Mouse (Mus musculus): Measurements from ENCODE around the gene Arvcf. TPM values are rescaled to one million over a fixed set of nuclear protein-coding genes. Genes with fewer than 3 reads are reported as not detected.
A peak's percentile ranks its signal among the peaks of the same experiment; 100 is the strongest.

The Arvcf gene
- total and polyA plus RNA-seq, 2 experiments from 2014 or later: 22.5 to 62.1 TPM

DNA sequence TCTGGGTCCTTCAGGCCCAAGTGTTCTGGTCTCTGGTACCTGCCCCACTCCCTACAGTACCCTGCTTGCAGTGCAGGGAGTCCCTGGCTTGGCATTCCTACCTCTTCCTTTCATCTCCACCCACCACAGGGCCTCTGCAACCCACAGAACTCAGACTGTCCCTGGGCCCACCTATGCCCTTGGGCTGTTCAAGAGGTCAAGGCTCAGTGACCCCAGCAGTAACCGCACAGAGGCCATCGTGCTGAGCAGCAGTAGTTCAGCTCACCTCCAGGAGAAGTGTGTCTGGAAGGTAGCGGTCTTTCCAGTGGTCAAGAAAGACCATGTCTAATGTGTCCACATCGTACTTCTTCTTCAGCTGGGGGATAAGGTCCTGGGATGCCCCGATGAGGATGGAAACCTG lies 62.4 kb downstream of the Arvcf start:
- 86% methylated on average over 5 of the region's 5 CpGs for WGBS
- Histone ChIP-seq H3K4me1 (ENCODE audit: control insufficient read depth, insufficient read depth) (peaks cover 43% of the 10 kb centered on the region), H3K27ac (ENCODE audit: low read depth) (no peak overlapping the region), H3K9me3 (replicated peaks; ENCODE audit: control insufficient read depth, low read length) (no peaks in the 10 kb centered on the region), H3K36me3 (replicated peaks; ENCODE audit: control insufficient read depth, insufficient read depth, low read length) (peaks cover 24% of the 10 kb centered on the region), H3K9ac (replicated peaks; ENCODE audit: low read depth, low read length) (no peak overlapping the region), H3K27me3 (ENCODE audit: control insufficient read depth, insufficient read depth, low read length) (no peaks in the 10 kb centered on the region), H3K4me2 (ENCODE audit: low read depth, low read length) (no peak overlapping the region), H3K4me3 (ENCODE audit: low read depth, low read length) (no peak overlapping the region)
- ATAC-seq (ENCODE audit: insufficient read depth, low read depth): no peak
- no peak for DNase-seq (ENCODE audit: low spot score)
- TF ChIP-seq EP300 (IDR thresholded peaks at IDR 0.05; ENCODE audit: low read depth): no peak
- TF ChIP-seq CTCF (IDR thresholded peaks at IDR 0.05; ENCODE audit: low read depth): no peak

DNA sequence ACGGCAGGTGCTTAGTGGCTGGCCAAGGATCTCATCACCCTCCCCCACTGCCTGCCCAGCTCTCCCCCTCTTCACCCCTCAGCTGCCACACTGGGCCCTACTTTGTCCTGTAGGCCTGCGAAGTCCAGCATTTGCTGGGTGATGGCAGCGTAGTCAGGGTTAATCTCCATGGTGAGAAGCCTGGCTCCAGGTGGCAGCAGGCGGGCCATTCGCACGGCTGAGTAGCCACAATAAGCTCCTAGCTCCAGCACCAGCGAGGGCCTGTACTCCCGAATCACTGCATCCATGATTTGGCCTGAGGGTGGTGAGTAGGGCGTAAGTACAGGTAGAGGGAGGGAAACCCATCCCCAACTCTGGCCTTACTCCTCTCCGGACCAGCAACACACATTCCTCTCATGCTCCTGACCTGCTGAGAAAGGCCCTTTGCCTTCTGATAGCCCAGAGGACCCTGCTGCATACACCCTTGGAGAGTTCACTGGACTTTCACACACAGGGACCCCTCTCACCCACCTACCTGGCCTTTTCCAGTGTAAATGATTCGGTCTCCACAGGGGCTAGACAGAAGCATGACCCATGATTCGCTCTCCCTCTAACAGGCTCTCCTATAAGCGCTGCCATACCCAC lies 63.2 kb downstream of the Arvcf start:
- Histone ChIP-seq H3K4me1 (ENCODE audit: control insufficient read depth, insufficient read depth) (peaks cover 38% of the 10 kb centered on the region), H3K36me3 (replicated peaks; ENCODE audit: control insufficient read depth, insufficient read depth, low read length) (peaks cover 24% of the 10 kb centered on the region), H3K27me3 (ENCODE audit: control insufficient read depth, insufficient read depth, low read length) (no peaks in the 10 kb centered on the region), H3K27ac (ENCODE audit: low read depth) (peak overlapping the region; percentile 52; the same call in 1 of the 2 replicates), H3K4me2 (ENCODE audit: low read depth, low read length) (no peak overlapping the region), H3K9me3 (replicated peaks; ENCODE audit: control insufficient read depth, low read length) (no peaks in the 10 kb centered on the region), H3K9ac (replicated peaks; ENCODE audit: low read depth, low read length) (no peak overlapping the region), H3K4me3 (ENCODE audit: low read depth, low read length) (no peak overlapping the region)
- ATAC-seq (ENCODE audit: insufficient read depth, low read depth) (no peak), DNase-seq (ENCODE audit: low spot score) (no peak)
- 88% methylated on average over 13 of the region's 13 CpGs for WGBS
- TF ChIP-seq CTCF (IDR thresholded peaks at IDR 0.05; ENCODE audit: low read depth) (no peak), EP300 (IDR thresholded peaks at IDR 0.05; ENCODE audit: low read depth) (no peak)

DNA sequence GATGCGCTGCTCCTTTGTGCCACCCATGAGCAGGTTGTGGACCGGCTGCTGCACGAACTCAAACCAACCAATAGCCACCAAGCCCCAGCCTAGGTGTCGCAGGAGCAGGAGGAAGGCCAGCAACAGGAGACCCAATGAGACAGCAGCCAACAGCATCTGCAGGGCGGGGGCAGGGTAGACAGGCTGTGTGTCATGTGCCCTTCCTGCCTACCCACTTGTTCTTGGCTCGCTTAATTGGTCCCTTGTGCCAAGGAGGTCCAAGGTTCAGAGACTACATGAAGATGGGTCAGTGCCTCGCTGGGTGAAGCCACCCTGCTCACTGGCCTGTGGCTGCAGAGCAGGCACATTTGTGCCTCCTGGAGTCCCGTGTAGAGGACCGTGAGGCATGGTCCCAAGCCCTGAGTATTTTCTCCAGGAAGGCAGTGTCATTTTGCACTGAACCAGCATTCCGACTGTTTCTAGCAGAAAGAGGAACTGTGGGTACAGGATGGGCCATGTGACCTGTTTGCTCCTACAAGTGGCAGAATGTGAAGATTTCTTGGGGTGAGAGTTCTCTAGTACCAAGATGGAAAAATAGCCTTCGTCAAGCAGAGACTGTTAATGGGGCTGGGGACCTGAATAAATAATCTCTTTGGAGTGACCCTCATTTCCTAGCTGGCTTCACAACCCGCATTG lies 64.0 kb downstream of the Arvcf start:
- Histone ChIP-seq H3K27me3 (ENCODE audit: control insufficient read depth, insufficient read depth, low read length) (no peaks in the 10 kb centered on the region), H3K4me1 (ENCODE audit: control insufficient read depth, insufficient read depth) (peaks cover 40% of the 10 kb centered on the region), H3K36me3 (replicated peaks; ENCODE audit: control insufficient read depth, insufficient read depth, low read length) (peaks cover 24% of the 10 kb centered on the region), H3K9ac (replicated peaks; ENCODE audit: low read depth, low read length) (no peak overlapping the region), H3K4me3 (ENCODE audit: low read depth, low read length) (no peak overlapping the region), H3K4me2 (ENCODE audit: low read depth, low read length) (no peak overlapping the region), H3K27ac (ENCODE audit: low read depth) (peak overlapping the region; percentile 62), H3K9me3 (replicated peaks; ENCODE audit: control insufficient read depth, low read length) (no peaks in the 10 kb centered on the region)
- DNase-seq (ENCODE audit: low spot score) (peak; percentile 67), ATAC-seq (ENCODE audit: insufficient read depth, low read depth) (peak; percentile 68)
- TF ChIP-seq CTCF (IDR thresholded peaks at IDR 0.05; ENCODE audit: low read depth) (no peak), EP300 (IDR thresholded peaks at IDR 0.05; ENCODE audit: low read depth) (peak; percentile 60; the same call in 1 of the 2 replicates)
- whole genome bisulfite sequencing: 66% methylated on average over 12 of the region's 12 CpGs

DNA sequence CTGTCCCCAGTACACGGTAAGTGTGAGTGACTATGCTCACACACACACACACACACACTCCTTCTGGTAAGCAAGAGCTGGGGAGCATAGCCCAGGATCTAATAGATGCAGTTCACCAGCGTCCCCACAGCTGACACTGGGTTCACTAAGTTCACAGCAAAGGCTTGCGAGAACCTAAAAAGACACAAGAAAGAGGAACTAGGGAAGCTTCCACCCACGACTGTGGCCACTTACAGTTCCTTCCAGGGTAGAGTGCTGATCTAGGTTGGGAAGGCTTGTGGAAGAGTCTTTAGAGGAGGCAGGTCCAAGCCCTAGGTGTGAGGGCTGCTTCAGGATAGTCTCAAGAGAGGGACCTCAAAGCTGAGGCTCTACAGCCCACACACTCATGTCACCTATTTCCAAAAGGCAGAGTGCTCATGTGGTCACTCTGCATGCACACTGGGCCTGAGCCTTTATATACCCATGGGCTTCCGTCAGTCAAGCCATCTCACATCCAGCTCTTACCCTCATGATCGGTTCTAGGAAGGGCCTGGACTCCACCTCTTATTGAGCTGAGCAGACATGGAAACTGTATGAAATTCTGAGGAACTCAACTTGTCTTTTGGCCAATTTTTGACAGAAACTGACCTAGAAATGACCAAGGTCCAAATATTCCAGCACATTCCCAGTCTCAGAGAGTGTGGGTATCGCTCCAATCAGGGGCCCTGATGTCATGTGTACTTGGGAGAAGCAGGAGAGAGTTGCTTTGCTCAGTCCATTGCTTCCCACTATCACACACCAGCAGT lies 65.2 kb downstream of the Arvcf start:
- Histone ChIP-seq H3K4me1 (ENCODE audit: control insufficient read depth, insufficient read depth) (peaks cover 31% of the 10 kb centered on the region), H3K4me2 (ENCODE audit: low read depth, low read length) (no peak overlapping the region), H3K27me3 (ENCODE audit: control insufficient read depth, insufficient read depth, low read length) (no peaks in the 10 kb centered on the region), H3K36me3 (replicated peaks; ENCODE audit: control insufficient read depth, insufficient read depth, low read length) (peaks cover 27% of the 10 kb centered on the region), H3K4me3 (ENCODE audit: low read depth, low read length) (no peak overlapping the region), H3K9me3 (replicated peaks; ENCODE audit: control insufficient read depth, low read length) (no peaks in the 10 kb centered on the region), H3K9ac (replicated peaks; ENCODE audit: low read depth, low read length) (no peak overlapping the region), H3K27ac (ENCODE audit: low read depth) (no peak overlapping the region; the same call in 1 of the 2 replicates)
- TF ChIP-seq EP300 (IDR thresholded peaks at IDR 0.05; ENCODE audit: low read depth) (no peak), CTCF (IDR thresholded peaks at IDR 0.05; ENCODE audit: low read depth) (no peak)
- 84% methylated on average over 7 of the region's 7 CpGs for WGBS
- ATAC-seq (ENCODE audit: insufficient read depth, low read depth) (no peak), DNase-seq (ENCODE audit: low spot score) (no peak)

DNA sequence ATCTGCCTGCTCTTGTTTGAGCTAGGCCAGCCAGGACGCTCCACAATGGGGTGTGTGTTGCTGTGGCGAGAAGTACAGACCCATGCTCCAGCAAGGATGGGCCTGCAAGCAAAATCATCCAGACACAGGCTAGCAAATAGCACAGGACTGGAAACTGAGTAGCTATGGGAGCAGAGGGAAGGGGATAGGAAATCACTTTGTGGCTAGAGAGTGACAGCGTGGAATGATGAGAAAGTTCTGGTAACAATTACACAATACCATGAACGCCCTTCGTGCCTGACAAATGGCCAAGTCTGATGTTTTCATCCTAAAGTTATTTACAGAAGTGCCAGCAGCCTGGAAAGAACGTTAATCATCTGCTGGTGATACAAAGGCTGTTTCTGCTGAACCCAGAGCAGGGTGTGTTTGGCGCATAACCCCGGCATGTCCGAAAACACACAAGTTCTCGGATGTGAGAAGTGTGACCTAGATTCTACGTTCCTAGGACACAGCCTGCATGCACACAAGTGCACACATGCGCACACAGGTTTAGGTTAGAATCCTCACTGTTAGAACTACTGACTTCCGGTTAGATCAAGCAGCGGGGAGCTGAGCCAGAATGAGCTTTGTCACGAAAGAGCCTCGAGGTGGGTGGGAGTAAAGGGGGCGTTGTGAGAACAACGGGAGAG lies 68.2 kb downstream of the Arvcf start:
- peaks cover 22% of the 10 kb centered on the region for H3K4me1 ChIP-seq (ENCODE audit: control insufficient read depth, insufficient read depth)

More for the DNA sequence above, 68.2 kb downstream of the Arvcf start:
- WGBS: 52% methylated on average over 18 of the region's 18 CpGs
- H3K36me3 ChIP-seq (replicated peaks; ENCODE audit: control insufficient read depth, insufficient read depth, low read length): peaks cover 24% of the 10 kb centered on the region
- no peaks in the 10 kb centered on the region for H3K9me3 ChIP-seq (replicated peaks; ENCODE audit: control insufficient read depth, low read length)
- H3K27me3 ChIP-seq (ENCODE audit: control insufficient read depth, insufficient read depth, low read length): no peaks in the 10 kb centered on the region
- peak overlapping the region; percentile 73 for H3K27ac ChIP-seq (ENCODE audit: low read depth)
- DNase-seq (ENCODE audit: low spot score) (peak; percentile 41), ATAC-seq (ENCODE audit: insufficient read depth, low read depth) (peak; percentile 34)
- H3K4me2 ChIP-seq (ENCODE audit: low read depth, low read length): no peak overlapping the region
- TF ChIP-seq CTCF (IDR thresholded peaks at IDR 0.05; ENCODE audit: low read depth): no peak
- no peak for TF ChIP-seq EP300 (IDR thresholded peaks at IDR 0.05; ENCODE audit: low read depth)
- no peak overlapping the region for H3K4me3 ChIP-seq (ENCODE audit: low read depth, low read length)
- no peak overlapping the region for H3K9ac ChIP-seq (replicated peaks; ENCODE audit: low read depth, low read length)
